Mouse (Mus musculus) frontal cortex, postnatal 25 days (tissue): ENCODE measurements around the gene Cyp11a1.

Experiments used
- DNase-seq, 2 experiments: peaks; one replicate each; pipeline ENCODE4 v3.0.0; 2022; ENCODE audit warnings: low spot score in 2 of 2

Cyp11a1 gene

GRCm38 (mm10) chr9:58005753-58006461 is at the start of gene Cyp11a1:
TSS of gene Cyp11a1 (plus strand) at chr9:58006411.
- no peak for DNase-seq

GRCm38 (mm10) chr9:57956838-57957236 is 49.4 kb upstream of the Cyp11a1 start:
- DNase-seq = no peak

DNA sequence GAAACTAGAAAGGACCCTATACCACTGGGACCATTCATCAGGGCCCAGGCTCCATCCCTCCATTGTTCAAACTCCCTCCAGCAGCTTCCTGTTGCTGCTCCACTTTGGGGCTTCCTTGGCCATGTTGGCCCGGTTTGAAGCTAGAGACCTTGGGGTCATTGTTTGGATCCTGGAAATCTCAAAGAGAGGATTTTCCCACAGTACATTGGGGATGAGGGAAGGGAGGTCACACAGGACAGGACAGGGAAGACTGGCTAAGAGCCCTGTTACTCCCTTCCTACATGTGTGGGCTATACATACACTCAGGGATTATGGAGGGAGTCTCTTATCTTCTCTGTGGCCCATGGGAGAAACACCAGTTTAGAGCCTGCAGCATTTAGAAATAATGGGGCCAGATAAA is 47.6 kb upstream of the Cyp11a1 start:
- no peak for DNase-seq

DNA sequence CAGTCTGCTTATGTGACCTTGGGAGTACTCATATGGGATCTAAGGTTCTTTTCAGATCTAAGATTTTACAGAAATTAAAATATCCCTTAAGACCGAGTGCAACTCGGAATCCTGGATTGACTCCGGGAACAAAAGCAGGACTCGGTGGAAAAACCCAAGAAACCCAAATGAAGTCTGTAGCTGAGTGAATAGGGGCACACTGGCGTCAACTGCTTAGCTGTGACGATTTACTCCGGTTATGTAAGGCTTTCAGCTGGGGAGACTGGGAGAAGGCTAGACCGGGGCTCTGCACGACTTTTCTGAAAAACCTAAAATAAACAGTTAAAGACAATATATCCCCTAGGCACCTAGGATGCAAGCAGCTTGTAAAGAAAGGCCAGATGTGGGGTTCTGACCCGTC is 46.8 kb upstream of the Cyp11a1 start:
- no peak for DNase-seq

DNA sequence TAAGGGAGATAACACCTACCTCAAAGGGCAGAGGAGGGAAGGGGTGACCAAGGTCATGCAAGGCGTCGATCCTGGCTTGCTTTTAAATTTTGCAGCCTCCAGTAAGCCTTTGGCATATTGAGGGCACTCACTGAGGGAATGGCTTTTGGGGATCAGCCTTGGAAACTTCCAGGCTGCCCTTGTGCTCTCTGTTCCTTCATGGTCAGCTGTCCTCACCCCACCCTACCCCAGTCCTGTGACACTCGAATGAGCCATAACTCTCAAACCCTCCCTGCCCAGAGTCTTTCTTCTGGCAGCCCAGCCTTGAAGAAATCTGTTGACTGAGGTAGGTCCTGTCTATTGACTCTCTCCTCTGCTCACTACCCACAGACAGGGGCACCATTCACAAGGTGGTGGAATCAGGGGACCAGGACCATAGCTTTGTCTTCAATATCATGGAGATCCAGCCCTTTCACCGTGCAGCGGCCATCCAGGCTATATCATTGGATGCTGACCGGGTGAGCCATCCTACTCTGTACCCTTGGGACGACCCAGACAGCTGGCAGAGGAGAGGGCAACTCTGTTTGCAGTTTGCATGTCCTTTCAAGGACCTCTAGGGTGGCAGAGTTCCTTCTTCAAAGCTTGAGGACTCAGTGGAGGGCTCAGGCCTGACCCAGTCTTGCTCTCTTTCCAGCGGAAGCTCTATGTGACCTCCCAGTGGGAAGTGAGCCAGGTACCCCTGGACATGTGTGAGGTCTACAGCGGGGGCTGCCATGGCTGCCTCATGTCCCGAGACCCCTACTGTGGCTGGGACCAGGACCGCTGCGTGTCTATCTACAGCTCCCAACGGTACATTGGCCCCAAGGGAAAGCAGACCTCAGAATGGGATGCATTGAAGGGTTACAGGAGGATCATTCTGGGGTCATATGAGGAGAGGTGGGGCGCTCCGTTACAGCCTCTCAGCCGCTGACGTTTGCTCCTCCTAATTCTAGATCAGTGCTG is 46.0 kb upstream of the Cyp11a1 start:
- no peak for DNase-seq

DNA sequence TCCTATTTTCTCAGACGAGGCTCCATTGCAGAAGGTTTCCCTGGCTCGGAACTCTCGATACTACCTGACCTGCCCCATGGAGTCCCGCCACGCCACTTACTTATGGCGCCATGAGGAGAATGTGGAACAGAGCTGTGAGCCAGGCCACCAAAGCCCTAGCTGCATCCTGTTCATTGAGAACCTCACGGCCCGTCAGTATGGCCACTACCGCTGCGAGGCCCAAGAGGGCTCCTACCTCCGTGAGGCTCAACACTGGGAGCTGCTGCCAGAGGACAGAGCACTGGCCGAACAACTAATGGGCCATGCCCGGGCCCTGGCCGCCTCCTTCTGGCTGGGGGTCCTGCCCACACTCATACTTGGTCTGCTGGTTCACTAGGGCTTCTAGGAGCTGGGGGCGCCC is 45.0 kb upstream of the Cyp11a1 start:
- DNase-seq = no peak

GRCm38 (mm10) chr9:57961863-57962778 is 44.1 kb upstream of the Cyp11a1 start:
- DNase-seq = no peak

DNA sequence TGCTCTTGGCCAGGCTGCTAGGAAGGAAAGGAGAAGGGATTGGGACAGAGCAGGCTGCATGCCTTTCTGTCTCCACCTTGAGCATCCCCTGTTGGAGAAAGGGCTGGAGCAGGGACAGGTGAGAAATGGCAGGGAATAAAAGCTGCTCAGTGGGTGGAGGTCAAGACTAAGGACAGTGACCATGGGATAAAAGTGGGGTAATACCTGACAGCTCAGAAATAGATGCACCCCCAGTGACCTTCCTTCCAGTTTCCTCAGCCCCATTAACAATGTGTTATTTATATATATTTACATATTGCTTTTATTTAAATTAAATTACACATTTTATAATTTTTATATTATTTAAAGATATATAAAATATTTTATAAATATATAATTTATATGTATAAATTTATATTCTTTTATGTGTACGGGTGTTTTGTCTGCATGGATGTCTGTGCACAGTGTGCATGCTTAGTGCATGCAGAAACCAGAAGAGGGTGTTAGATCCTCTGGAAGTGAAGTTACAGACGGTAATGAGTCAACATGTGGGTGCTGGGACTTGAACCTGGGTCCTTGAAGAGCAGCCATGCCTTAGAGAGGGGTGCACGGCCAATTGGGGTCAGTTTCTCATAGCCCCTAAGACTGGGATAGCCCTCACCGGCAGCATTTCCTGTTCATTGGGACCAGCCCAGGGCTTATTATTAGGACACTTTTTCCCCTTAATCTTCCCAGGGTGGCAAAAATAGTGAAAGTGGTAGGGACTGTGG is 42.8 kb upstream of the Cyp11a1 start:
- no peak for DNase-seq

DNA sequence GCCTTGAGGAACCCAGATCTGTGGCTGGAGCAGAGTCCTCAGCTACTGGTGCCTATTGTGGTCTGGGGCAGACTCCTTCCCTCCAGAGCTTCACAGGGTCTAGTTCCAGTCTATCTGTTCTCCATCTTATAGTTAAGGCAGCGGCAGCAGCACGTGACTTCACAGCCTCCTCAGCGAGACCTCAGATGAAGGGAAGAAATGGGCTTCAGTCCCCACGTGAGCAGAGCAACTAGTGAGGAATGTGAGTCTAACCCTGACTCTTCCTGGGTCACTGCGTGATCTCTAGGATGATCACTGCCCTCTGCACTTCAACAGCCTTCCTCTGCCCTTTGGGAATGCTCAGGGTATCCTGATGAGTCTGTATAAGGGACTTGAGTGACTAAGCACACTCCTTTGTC is 42.2 kb upstream of the Cyp11a1 start:
- no peak for DNase-seq

DNA sequence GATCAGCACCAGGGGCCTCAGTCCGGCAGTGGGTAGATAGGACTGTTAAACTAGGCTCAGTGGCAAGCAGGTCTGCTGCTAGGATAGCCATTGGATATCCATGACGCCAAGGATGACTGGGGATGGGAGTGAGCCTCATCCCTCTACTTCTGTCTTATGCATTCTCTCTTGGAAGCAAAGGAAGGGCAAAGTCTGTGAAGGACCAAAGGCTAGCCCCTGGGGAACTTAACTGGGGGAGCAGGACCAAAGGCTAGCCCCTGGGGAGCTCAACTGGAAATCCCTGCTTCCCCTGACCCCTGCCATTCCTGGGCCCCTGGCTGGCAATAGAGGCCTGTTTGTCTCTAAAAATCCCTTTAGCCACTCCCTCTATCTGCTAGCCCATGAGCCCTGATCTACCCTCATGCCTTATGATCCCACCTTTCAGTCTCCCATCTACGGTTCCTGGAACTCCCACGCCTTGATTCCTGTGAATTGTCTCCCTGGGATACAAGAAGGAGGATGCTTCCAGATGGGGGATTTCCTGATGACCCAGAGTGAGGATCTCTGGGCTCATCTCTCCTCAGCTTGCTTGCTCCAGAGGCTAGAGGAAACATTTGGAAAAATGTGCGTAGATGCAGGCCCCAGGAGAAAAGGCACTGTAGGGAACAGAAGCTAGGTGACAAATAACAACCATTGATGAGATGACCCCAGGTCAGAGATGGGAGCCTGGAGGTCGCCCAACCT is 41.5 kb upstream of the Cyp11a1 start:
- DNase-seq = no peak

DNA sequence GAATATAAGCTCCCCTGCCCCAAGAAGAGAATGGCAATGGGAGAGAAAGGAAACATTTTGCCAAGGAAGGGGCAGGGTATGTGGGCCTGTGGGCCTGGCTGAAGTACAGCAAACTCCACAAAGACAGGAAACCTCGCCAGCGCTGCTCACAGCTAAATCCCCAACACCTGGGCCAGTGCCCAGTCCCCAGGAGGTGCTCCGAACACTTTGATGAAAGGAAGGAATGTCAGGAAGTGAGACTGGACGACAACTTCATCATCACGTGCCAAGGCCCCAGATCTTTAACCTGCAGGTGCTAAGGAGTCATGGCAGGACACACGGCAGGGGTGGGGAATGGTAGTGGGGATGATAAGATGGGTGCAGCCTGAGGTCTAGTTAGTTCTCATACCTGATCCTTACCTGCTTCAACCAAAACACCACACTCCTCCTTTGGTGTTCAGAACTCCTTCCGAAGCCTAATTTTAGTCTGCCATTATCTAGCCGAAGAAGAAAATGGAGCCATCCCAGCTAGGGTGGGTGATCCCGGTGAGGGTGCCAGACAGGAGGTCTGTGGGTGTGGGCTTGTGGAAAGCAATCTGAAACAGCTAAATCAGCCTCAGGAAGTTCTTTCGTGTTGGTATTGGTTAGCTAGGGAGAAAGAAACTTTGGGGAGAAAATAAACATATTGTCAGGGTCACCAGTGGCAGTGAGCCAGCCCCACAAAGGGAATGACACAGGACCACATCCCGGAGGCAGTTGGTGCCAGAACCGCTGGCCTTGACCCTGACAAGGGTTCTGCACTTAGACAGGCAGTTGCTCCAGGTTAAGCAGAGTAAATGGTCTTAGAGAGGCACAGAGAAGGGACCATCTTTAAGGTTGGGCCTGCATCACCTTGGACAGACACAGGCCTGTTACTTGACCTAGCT is 40.7 kb upstream of the Cyp11a1 start:
- no peak for DNase-seq

- peak; percentile 46 to 49 for DNase-seq
Measured at GRCm38 (mm10) chr9:57967237-57967960, 38.8 kb upstream of the Cyp11a1 start.

- DNase-seq = no peak
Measured at GRCm38 (mm10) chr9:57968166-57968771, 37.9 kb upstream of the Cyp11a1 start.

GRCm38 (mm10) chr9:57968783-57969542 is 37.2 kb upstream of the Cyp11a1 start:
- no peak for DNase-seq

DNA sequence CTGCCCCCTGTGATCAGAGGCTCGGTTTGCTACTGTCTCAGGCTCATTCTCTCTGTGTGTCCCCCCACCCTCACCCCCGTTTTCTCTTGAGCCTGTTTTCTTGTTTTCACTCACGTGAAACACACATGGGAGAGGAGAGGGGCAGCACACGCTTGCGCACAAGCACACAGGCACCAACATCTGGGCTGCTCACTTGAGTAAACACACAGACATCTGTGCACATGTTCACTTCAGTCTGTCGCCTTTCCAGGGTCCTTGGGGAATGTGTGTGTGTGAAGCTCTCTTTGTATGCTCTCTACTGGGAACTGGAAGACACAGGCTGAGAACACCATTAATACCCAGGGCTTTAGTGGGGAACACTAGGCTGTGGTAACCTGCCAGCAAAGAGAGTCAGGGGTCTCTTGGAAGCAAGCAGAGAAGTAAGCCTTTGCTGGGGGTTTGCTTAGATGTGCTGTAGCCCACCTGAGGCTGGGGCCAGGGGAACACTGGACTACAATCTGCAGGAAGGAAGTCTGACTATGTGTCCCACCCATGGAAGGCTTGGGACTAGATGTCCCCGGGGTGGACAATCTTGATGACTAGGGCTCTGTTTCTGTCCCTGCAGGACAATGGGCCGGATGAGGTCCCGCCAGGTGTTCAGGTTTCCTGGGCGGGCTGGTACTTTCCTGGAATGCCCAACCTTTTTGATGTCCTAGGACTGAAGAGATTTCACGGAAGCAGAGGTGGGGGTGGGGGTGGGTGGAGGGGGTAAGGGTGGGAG is 36.3 kb upstream of the Cyp11a1 start:
- no peak for DNase-seq

GRCm38 (mm10) chr9:57971413-57971812 is 34.8 kb upstream of the Cyp11a1 start:
- DNase-seq = no peak

- no peak for DNase-seq
Measured at GRCm38 (mm10) chr9:57972141-57972591, 34.0 kb upstream of the Cyp11a1 start.
